Mouse (Mus musculus) thymus, adult 18-20 months (tissue): ENCODE measurements around the gene Coq10b.
"Not testable (repeated sequence)": the region's sequence is repeated elsewhere in the genome, so short reads cannot be mapped to it uniquely, and the experiment has no call there.

Source experiments
- DNase-seq, 2 experiments: peaks; one replicate each; pipeline ENCODE4 v3.0.0; 2022; ENCODE audit warnings: mixed read lengths in 2 of 2

Gene Coq10b

DNA sequence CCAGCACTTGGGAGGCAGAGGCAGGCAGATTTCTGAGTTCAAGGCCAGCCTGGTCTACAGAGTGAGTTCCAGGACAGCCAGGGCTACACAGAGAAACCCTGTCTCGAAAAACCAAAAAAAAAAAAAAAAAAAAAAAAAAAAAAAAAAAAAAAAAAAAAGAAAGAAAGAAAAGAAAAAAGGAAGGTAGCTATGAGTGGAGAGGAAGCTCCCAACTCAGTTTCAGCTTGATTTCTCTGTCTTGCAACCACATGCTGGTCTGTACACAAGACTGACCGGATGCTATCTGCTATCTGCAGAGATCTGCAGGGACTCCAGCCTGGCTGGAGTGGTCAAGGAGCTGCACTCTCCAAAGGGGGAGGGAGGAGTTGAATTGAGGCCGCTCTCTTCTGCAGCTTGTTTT is 5.8 kb downstream of the Coq10b start:
- DNase-seq, result not testable (repeated sequence)

DNA sequence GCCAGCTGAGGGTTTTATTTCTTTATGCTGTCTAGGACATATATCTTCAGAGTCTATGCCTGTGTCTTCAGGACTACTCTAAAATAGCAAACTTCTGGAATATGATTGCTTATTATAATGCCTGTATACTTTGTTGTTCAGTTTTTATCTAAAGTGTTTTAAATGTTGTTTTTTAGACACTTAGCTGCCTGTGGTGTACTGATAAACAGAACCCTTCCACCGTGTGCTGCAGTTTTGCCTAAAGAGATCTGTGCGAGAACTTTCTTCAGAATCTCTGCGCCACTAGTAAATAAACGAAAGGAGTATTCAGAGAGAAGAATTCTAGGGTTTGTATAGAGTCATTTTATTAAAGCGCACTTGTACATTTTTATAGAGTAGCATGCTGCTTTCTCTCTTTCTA is 8.5 kb downstream of the Coq10b start:
- no peak for DNase-seq

DNA sequence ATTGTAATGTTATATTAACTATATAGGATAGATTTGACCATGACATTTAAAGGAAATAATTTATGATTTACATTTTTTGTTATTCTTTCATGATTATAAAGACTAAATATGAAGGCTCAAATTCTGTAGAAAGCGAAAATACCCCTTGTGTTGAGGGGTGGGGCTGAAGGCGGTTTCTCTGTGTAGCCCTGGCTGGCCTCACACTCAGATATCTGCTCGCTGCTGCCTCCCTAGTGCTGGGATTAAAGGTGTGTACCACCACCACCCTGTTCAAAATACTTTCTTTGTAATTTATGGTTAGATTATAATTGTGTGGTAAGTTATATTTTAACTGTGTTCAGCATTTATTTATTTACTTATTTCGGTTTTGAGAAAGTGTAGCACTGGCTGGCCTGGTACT is 9.2 kb downstream of the Coq10b start:
- DNase-seq, result no peak

DNA sequence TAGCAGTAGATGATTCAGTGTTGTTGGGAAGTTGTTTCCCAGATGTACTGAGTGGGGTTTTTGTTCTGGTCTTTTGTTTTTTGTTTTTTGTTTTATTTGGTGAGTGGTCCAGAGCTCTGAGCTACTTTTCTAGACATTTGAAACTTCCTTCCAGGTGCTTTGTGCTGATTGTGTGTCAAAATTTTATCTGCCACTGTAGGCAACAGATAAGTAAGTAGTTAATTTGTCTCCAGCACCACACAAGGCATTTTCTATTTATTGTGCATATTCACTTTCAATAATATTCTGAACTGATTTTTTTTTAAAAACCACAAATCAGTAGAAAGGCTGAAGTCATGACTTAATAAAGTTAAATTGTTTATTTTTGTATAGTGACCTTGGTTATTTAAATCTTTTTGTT is 19.8 kb downstream of the Coq10b start:
- not testable (repeated sequence) for DNase-seq

DNA sequence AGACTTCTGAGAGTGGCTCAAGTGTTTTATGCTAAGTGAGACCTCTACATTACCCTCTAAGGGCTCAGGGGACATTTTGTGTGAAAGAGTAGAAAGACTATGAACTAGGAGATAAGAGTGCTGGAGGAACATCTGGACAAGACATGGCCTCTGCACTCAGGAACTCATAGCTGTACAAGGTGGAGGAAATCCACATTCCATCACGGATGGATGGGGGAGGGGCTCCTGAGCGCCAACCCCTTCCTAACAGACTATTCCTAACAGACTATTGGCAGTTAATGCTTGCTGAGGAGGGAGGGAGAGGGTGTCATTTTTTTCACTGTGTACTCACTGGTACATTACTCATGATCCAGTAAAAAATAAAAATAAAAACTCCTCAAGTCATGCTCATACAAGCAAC is 22.2 kb downstream of the Coq10b start:
- no peak for DNase-seq

DNA sequence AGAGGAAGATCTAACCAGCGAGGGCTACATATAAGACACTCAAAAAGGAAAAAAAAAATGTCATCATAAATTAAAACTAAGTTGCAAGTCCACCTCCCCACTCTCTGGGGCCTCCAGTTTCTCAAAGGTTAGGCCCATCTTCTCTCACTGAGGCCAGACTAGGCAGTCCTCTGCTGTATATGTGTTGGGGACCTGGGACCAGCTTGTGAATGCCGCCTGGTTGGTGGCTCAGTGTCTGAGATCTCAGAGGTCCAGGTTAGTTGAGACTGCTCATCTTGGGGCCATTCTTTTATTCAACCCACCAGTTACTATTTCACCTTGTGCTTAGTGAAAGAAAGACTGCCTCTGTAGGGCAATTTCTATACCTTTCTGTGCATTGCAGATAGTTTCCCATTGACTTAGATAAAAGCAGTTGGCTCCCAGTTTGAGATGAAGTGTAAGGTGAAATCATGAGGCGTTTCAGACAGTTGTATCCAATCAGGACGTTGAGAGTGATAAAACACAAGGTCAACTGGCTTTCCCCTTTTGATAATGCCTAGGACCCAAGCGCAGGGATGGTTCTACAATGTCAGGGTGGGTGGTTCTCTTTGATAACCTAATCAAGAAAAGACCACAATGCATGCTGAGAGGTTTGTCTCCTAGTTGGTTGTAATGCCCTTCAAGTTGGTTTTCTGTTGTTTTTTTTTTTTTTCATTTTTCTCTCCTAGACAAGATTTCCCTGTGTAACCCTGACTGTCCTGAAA is 23.3 kb downstream of the Coq10b start:
- DNase-seq, result no peak

DNA sequence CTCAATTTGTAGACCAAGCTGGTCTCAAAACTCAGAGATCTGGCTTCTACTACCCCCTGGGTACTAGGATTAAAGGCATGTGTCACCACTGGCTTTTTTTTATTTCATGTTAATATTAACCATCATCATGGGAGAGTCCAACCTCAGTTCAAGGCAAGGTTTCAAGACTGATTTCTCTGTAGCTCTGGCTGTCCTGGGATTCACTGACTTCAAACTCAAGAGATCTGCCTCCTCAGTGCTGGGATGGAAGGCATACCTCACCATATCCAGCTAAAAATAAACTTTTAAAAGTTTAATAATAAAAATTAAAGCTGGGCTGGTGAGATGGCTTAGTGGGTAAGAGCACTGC is 23.8 kb downstream of the Coq10b start:
- DNase-seq, result no peak

DNA sequence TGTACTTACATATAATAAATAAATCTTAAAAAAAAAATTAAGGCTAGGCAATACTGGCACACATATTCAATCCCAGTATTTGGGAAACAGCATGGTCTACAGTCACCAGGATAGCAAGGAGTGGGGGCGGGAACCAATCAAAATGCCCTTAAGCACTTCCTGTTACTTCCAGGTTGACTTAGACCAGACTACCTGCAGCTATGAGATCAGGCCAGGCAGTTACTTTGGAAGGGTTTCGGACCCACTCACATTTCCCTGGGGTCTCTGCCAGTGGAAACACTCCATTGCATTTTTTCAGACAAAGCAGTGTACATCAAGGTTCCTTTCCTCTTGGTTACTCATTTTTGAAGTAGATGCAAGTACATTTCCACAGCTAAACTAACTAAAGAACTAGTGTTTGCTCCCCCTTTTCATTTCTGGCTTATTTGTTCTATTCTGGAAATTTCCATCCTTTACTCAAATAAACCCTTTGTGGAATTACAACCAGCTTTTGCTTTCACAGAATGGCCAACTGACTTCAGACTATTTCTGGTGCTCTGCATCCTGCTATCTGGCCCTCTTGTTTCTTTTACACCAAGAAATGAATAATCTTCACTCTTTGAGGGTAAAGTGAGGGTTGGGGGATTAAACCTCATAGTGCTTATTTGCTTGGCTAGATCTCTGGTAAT is 24.4 kb downstream of the Coq10b start:
- DNase-seq, result no peak

DNA sequence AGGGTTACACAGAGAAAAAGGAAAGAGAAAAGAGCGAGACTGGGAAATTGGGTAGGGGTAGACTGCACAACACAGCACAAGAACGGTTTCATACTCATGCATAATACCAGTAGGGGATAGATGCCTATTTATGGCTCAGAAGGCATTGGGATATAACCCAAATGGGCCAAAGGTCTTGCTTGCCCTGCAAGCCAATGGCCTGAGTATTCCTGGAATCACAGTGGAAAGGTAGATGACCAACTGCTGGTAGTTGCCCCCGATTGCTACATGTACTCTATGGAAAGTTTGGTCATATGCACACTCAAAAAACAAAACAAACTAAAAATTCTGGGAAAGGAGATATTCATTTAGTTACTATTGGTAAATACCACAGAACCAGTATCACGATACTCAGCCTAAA is 27.1 kb downstream of the Coq10b start:
- DNase-seq, result no peak

DNA sequence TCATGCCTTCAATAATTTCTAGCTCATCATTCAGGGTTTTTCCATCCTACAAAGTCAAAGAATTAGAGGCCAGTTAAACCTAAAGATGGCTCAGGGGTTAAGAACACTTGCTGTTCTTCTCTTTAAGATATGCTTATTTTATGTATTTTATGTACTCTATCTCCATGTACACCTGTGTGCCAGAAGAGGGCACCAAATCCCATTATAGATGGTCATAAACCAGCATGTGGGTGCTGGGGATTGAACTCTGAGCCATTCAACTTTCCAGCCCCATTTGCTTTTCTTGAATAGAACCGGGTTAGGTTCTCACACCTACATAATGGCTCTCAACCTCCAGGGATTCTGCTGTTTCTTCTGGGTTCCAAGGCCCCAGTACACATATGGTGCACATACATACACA is 29.5 kb downstream of the Coq10b start:
- DNase-seq, result no peak

DNA sequence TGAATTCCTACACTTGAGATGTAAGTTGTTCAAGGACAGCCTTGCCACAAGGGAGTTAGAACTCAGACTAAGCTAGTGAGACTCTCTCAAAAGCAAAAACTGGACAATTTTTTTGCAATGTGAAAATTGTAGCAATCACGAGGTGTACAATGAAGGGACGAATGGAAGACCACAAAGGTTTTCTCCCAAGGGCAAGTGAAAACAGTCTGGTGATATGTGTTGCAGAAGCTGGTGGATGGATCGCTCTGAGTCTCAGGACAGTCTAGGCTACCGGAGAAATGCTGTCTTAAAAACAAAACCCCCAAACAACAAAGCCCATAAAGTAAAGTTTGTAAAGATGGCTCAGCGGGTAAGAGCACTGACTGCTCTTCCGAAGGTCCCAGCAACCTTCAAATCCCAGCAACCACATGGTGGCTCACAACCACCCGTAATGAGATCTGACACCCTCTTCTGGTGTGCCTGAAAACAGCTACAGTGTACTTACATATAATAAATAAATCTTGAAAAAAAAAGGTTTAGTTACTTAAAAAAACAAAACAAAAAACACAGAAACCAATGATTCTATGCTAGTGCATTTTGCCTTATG is 33.3 kb downstream of the Coq10b start:
- no peak for DNase-seq

DNA sequence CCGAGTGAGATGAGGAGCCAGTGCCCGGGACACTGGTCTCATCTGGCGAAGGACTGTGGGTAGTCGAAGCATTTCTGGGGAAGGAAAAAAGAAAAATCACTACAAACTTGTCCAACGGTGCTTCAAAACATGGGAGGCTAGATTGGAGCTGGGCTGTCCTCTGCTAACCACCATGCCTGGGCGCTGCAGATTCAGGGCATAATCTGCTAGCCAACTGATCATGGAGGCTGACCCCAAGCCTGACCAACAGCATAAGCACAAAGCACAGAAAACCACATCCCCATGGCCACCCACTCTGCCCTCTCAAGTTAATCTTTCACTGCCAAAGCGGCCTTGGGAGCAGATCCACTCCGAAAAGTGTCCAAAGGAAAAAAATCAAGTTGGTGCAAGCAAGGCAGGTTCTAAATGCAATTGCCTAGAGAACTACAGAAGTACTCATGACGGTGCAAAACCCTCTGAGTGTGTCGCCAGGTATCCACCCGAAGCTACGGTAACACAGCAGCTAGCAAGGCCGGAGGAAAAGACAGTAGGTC is 34.4 kb downstream of the Coq10b start:
- no peak for DNase-seq

DNA sequence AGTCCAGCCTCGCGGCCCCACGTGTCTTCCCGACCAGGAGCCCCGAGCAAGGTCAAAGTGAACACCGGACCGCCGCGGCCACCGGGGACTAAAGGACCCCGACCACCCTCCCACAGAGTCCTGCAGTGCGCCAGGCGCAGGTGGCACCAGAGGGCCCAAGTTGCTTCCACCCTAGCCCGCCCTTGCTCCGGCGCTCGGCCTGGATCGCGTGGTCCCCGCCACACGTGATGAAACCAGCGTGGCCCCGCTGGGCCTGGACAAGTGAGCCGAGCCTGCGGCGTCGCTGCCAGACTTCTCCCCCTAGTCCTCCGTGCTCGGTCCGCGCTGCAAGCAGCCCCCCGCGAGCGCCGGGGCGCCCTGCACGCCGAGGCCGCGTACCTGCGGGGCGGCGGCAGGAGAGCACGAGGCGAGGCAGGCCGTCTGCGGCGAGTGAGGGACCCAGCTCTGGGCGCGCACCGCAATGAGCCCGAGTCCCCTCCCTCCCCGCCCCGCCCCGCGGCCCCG is 34.9 kb downstream of the Coq10b start:
- DNase-seq, result no peak

DNA sequence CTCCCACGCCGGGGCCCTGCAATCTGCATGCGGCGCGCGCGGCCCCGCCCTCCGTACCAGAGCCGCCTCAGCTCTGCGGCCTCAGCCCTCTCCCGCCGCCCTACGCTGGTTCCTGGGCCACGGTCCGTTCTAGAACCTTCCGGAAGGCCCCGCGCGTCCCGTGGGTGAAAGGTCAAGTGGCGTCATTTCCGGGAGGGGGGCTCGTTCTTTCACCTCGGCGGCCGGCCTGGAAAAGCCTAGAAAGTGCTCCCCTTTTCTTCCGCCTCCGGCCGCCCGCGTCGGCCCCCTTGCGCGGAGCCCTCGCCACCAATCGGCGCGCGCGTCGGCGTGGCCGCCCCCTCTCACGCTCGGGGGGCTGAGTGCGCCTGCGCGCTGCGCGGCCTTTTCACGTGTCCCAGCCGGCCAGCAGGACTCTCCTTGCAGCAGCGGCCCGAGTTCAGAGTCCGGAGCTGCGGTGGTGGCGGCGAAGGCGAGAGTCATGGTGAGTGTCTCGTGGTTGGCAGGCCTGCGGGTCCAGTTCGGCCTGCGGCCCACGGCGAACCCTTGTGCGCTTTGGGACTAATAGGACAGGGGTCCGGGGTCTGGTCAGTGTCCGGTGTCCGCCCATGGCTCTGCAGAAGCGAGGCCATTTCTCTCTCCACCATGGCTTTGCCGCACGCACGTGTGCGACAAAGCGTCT is 35.5 kb downstream of the Coq10b start, which contains the start of the genes Hspe1 and Hspd1:
Gene Hspe1, plus strand, starts transcription at position 201 of the 679 bp plus-strand sequence.
Gene Hspd1, minus strand, starts transcription at position 312 of the 679 bp plus-strand sequence.
- DNase-seq, result peak; percentile 96 to 98

DNA sequence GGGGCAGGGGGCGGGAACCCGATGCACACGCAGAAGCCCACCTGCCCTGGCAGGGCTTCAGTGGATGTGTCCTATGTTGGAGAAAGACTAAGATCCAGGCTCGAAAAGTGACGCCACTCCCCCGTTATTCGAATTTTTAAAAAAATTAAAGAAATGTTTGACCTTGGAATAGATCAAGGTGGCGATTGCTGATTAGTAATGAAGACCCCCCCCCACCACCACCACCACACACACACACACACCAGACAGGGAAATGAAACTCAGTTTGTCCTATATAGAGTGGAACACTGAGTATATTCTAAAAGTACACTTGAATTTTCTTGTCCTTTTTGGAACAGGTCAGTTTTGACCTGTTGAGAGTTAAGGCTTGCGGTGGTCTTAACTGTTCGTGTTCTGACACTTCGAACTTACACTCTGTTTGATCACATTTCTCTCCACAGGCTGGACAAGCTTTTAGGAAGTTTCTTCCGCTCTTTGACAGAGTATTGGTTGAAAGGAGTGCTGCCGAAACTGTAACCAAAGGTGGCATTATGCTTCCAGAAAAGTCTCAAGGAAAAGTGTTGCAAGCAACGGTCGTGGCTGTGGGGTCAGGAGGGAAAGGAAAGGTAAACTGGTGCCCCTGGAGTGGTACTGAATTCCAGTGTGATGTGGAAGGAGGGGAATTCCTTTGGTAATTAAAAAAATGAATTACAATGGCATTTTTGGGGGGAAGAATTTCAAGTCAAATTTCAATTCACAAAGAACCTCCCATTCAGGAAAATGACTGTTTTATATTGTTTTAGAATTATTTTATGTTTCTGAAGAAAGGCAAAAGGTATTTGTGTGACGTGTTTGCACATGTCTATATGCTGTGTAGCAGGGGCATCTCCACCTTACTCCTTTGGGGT is 36.3 kb downstream of the Coq10b start:
- no peak for DNase-seq

DNA sequence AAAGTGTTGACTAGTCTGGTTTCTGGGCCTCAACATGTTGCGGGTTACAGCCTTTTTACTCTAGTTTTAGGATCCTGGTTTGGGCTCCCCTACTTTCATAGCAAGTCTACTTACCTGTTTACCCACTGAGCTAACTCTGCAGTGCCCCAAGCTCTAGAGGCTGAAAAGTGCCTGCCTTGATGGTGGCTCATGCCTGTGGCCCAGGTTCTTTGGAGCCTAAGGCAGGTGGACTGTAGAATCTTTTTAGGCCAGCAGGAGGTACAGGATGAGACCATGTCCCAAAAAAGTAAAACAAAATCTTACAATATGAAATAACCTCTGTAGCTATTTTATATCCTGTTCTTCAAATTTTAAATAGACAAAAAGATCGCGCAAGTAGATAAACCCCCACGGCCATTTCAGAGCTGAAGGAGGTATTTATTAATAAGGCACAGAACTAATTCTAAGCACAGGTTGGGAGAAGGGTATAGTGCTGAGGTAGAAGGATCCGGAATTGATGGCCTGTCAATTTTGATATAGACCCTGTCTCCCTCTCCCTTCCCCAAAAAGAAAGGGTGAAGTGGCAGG is 37.0 kb downstream of the Coq10b start:
- DNase-seq, result no peak

DNA sequence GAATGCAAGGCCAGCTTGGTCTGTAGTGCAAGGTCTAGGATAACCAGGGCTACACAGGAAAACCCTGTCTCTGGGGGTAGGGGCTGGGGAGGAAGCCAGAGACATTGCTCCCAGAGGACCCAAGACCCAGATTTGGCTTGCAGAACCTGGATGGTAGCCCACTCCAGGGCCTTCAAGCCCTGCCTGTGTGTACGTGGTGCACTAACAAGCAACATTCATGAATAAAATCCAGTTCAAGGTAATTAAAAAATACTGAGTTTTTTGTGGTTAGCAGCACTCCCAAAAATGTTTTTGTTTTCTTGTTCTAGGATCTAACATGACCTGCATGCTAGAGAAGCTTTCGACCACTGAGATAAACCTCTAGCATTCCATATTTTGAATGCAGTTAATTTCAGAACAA is 39.5 kb downstream of the Coq10b start:
- DNase-seq, result no peak

DNA sequence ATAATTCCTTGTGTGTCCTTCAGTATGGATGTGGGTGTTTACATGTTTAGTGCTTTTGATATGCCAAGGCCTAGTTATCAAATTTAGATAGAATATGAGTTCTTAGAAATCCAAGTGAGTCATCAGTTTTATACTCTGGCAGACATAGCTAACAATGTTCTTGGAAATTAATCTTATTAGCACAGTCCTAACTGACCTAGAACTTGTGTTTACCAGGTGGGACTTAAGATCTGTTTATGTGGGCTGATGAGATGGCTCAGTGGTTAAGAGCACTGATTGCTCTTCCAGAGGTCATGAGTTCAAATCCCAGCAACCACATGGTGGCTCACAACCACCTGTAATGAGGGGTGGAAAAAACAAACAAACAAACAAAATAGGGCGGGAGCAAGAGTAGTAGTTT is 39.9 kb downstream of the Coq10b start:
- DNase-seq, result no peak

DNA sequence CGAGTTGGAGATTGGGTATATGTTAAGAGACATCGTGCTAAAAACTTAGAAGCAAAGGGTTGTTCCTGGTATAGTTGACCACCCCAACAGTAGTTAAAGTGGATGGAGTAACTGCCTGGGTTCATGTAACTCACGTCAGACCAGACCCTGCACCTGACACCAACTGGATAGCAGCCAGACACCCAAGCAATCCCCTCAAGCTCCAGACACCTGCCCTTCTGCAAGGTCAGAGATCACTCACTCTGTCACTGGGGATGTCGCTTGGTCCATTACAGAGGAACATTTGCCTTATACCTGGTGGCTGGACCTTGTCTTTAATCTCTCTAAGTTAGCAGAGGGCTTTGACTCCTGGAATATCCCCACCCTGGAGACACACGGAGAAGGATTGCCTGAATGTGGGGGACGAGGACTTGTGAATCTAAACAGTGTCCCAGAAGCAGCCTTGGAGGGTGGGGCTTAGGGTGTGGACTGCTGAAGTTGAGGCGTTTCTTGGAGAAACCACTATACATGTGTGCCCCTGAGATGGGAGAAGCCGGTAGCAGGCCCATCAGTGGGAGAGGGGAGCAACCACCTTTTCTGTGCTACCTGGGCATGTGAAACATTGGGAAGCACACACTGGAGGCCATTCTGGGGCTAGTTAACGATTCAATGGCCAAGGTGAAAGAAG is 54.5 kb downstream of the Coq10b start:
- DNase-seq, result no peak

DNA sequence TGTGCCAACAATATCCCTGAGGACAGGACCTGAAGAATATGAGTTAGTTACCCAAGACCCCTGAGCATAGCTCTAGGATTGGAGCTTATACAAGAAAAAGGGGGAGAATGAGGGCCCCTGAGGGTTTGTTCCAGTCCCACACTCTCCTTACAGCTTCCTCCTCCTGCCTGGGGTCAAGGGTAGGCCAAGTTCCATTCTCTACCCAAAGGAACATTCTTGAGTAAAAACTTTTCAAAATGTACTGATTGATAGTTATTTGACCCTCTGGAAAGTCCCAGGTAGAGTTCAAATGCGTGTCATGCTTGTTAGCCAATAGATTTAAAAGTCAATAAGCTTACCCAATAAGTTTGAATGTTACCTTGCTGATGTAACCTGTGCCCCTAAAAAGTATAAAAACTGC is 55.1 kb downstream of the Coq10b start:
- DNase-seq, result no peak

DNA sequence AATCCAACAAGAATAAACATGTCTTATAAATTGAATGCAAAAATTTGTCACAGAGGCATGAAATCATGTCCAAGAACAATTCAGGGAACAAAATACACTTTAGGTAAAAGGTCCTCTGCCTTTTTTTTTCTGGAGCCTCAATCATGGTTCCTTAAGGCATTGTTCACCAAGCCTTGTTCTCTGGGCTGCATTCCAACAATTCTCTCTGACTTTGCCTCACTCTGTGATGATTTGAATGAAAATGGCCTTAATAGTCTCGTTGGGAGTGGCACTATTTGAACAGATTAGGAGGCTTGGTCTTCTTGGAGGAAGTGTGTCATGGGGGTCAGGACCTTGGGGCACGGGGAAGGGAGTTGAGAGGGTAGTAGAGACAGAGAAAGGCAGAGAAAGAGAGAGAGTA is 55.9 kb downstream of the Coq10b start:
- DNase-seq, result no peak
